Mouse (Mus musculus): Measurements from ENCODE around the gene Mroh8.
A peak's percentile ranks its signal among the peaks of the same experiment; 100 is the strongest.

- TF ChIP-seq CTCF (IDR thresholded peaks at IDR 0.05; ENCODE audit: low read depth, low read length) (no peak), POLR2A (IDR thresholded peaks at IDR 0.05; ENCODE audit: borderline replicate concordance, low read depth, low read length) (0 out of 2 replicates have a peak, but pooled peaks have one; percentile 1)
Measured at GRCm38 (mm10) chr2:157204366-157205218, 74.8 kb downstream of the Mroh8 start, which contains the start of gene Rbl1.

All from bone marrow macrophage, adult 2 months (primary cell).